Mouse (Mus musculus) kidney, postnatal 0 days (tissue): Measurements from ENCODE around the gene Gpc6. TPM values are rescaled to one million over a fixed set of nuclear protein-coding genes. Genes with fewer than 3 reads are reported as not detected.
A peak's percentile ranks its signal among the peaks of the same experiment; 100 is the strongest.

ENCODE experiments used
- ATAC-seq: fragments of 200-750 bp; cut with Nextera tagmentation; replicated peaks from 2 replicates; pipeline ENCODE4 v1.8.0; 2017; ENCODE audit warnings: low read depth, moderate number of reproducible peaks, moderate TSS enrichment, moderate library complexity; ENCODE audit not compliant: low FRiP score
- DNase-seq: peaks from one replicate; pipeline ENCODE4 v3.0.0-alpha.2; 2016; ENCODE audit warnings: low spot score
- H3K27ac ChIP-seq: fragments of 300-500 bp; sonication (generic); 2 replicates; pipeline ENCODE4 v1.5.1; 2014; ENCODE audit warnings: mild to moderate bottlenecking
- H3K27me3 ChIP-seq: fragments of 300-500 bp; sonication (generic); 2 replicates; pipeline ENCODE4 v1.6.1; 2014; ENCODE audit warnings: low read length, mixed read lengths; ENCODE audit not compliant: insufficient read depth
- H3K36me3 ChIP-seq: fragments of 300-500 bp; sonication (generic); 2 replicates; pipeline ENCODE4 v1.6.1; 2014; ENCODE audit warnings: low read length, mixed read lengths; ENCODE audit not compliant: insufficient read depth
- H3K4me1 ChIP-seq: fragments of 300-500 bp; sonication (generic); replicated peaks from 2 replicates; pipeline ENCODE4 v1.6.1; 2014; ENCODE audit warnings: antibody characterized with exemption, low read length, mixed read lengths; ENCODE audit not compliant: insufficient read depth
- H3K4me2 ChIP-seq: fragments of 300-500 bp; sonication (generic); 2 replicates; pipeline ENCODE4 v1.6.1; 2014; ENCODE audit warnings: mild to moderate bottlenecking, low read length, moderate library complexity, mixed read lengths
- H3K4me3 ChIP-seq: fragments of 300-500 bp; sonication (generic); replicated peaks from 2 replicates; pipeline ENCODE4 v1.5.1; 2014; ENCODE audit warnings: low read depth, low read length
- H3K9ac ChIP-seq: fragments of 300-500 bp; sonication (generic); 2 replicates; pipeline ENCODE4 v1.6.1; 2014; ENCODE audit warnings: low read depth, low read length
- H3K9me3 ChIP-seq: fragments of 300-500 bp; sonication (generic); replicated peaks from 2 replicates; pipeline ENCODE4 v1.6.1; 2016; ENCODE audit warnings: low read length, inconsistent platforms, mixed read lengths
- CTCF ChIP-seq: IDR thresholded peaks from 2 replicates; pipeline ENCODE4 v1.5.1; 2016; ENCODE audit warnings: antibody characterized with exemption, low read depth, mild to moderate bottlenecking, moderate library complexity
- WGBS: fragments of 180-500 bp; shearing (Covaris S2); extraction: QIAGEN DNeasy Blood & Tissue Kit; methylation state at CpG from one replicate; pipeline ENCODE4 v1.1.7; 2014; 5-methylcytosine and 5-hydroxymethylcytosine counted together
- polyA plus RNA-seq: library from polyadenylated mRNA; unstranded; fragments of >200 nt; fragmentation: Nextera tagmentation; extraction: Ambion mirVana; gene quantifications from 2 replicates; pipeline ENCODE4 v1.2.1, GENCODE M21; 2015

The Gpc6 gene
- polyA plus RNA-seq, 1 experiment from 2014 or later = 46.4 TPM

GRCm38 (mm10) chr14:117826294-117827046, 901.4 kb downstream of the Gpc6 start:
- ATAC-seq = no peak
- H3K4me3 ChIP-seq = no peak overlapping the region
- H3K4me2 ChIP-seq = no peak overlapping the region
- no peak for DNase-seq
- no peaks in the 10 kb centered on the region for H3K36me3 ChIP-seq
- no peak for TF ChIP-seq CTCF
- WGBS = 55% methylated on average over 8 of the region's 8 CpGs
- no peaks in the 10 kb centered on the region for H3K9me3 ChIP-seq
- H3K9ac ChIP-seq = no peak overlapping the region
- H3K27ac ChIP-seq = no peak overlapping the region
- H3K27me3 ChIP-seq = no peaks in the 10 kb centered on the region
- no peaks in the 10 kb centered on the region for H3K4me1 ChIP-seq

GRCm38 (mm10) chr14:117831267-117831666, 906.2 kb downstream of the Gpc6 start:
- 79% methylated on average over 8 of the region's 8 CpGs for WGBS
- H3K4me3 ChIP-seq = no peak overlapping the region
- no peaks in the 10 kb centered on the region for H3K36me3 ChIP-seq
- H3K4me2 ChIP-seq = no peak overlapping the region
- H3K9me3 ChIP-seq = no peaks in the 10 kb centered on the region
- no peaks in the 10 kb centered on the region for H3K4me1 ChIP-seq
- H3K27ac ChIP-seq = no peak overlapping the region
- no peaks in the 10 kb centered on the region for H3K27me3 ChIP-seq
- ATAC-seq = no peak
- no peak for TF ChIP-seq CTCF
- DNase-seq = no peak
- no peak overlapping the region for H3K9ac ChIP-seq

GRCm38 (mm10) chr14:117831731-117832130, 906.6 kb downstream of the Gpc6 start:
- Histone ChIP-seq H3K4me3 (no peak overlapping the region), H3K4me1 (no peaks in the 10 kb centered on the region), H3K36me3 (no peaks in the 10 kb centered on the region), H3K9ac (no peak overlapping the region), H3K27ac (no peak overlapping the region), H3K27me3 (no peaks in the 10 kb centered on the region), H3K4me2 (no peak overlapping the region), H3K9me3 (no peaks in the 10 kb centered on the region)
- ATAC-seq = no peak
- WGBS = 60% methylated on average over 4 of the region's 4 CpGs
- peak; percentile 25 for DNase-seq
- TF ChIP-seq CTCF = peak; percentile 63

- ATAC-seq = no peak
- WGBS = 92% methylated on average over 6 of the region's 6 CpGs
These were observed 910.4 kb downstream of the Gpc6 start for GRCm38 (mm10) chr14:117835506-117835905.

GRCm38 (mm10) chr14:117837021-117837420, 911.9 kb downstream of the Gpc6 start:
- ATAC-seq = no peak
- WGBS = 94% methylated on average over 4 of the region's 4 CpGs

More at GRCm38 (mm10) chr14:117835506-117835905, 910.4 kb downstream of the Gpc6 start:
- Histone ChIP-seq H3K36me3 (no peaks in the 10 kb centered on the region), H3K27ac (no peak overlapping the region), H3K27me3 (no peaks in the 10 kb centered on the region), H3K4me3 (no peak overlapping the region), H3K4me1 (no peaks in the 10 kb centered on the region), H3K9me3 (no peaks in the 10 kb centered on the region), H3K4me2 (no peak overlapping the region), H3K9ac (no peak overlapping the region)
- TF ChIP-seq CTCF = no peak
- DNase-seq = no peak

GRCm38 (mm10) chr14:117837715-117838114, 912.6 kb downstream of the Gpc6 start:
- ATAC-seq (no peak), DNase-seq (no peak)
- H3K27me3 ChIP-seq = no peaks in the 10 kb centered on the region
- no peaks in the 10 kb centered on the region for H3K36me3 ChIP-seq
- H3K4me3 ChIP-seq = no peak overlapping the region
- H3K4me1 ChIP-seq = no peaks in the 10 kb centered on the region
- TF ChIP-seq CTCF = no peak
- H3K4me2 ChIP-seq = no peak overlapping the region
- 48% methylated on average over 3 of the region's 3 CpGs for WGBS
- no peak overlapping the region for H3K27ac ChIP-seq
- no peak overlapping the region for H3K9ac ChIP-seq
- no peaks in the 10 kb centered on the region for H3K9me3 ChIP-seq

More at GRCm38 (mm10) chr14:117837021-117837420, 911.9 kb downstream of the Gpc6 start:
- Histone ChIP-seq H3K9ac (no peak overlapping the region), H3K4me2 (no peak overlapping the region), H3K4me3 (no peak overlapping the region), H3K9me3 (no peaks in the 10 kb centered on the region), H3K36me3 (no peaks in the 10 kb centered on the region), H3K27me3 (no peaks in the 10 kb centered on the region), H3K4me1 (no peaks in the 10 kb centered on the region), H3K27ac (no peak overlapping the region)
- DNase-seq = no peak
- no peak for TF ChIP-seq CTCF
